Mouse (Mus musculus) embryonic facial prominence, embryonic 12.5 days (tissue): ENCODE results near the gene 1700029H14Rik. TPM values are rescaled to one million over a fixed set of nuclear protein-coding genes. Genes with fewer than 3 reads are reported as not detected.

ENCODE experiments used
- ATAC-seq: fragments of 200-750 bp; cut with Nextera tagmentation; 2 replicates; pipeline ENCODE4 v1.8.0; 2017; ENCODE audit not compliant: insufficient number of reproducible peaks, insufficient read depth, low FRiP score, low TSS enrichment
- H3K27ac ChIP-seq: fragments of 300-500 bp; sonication (generic); 2 replicates; pipeline ENCODE4 v1.5.1; 2016; ENCODE audit warnings: mild to moderate bottlenecking
- H3K27me3 ChIP-seq: fragments of 300-500 bp; sonication (generic); 2 replicates; pipeline ENCODE4 v1.6.1; 2016; ENCODE audit warnings: mild to moderate bottlenecking, moderate library complexity
- H3K36me3 ChIP-seq: fragments of 300-500 bp; sonication (generic); 2 replicates; pipeline ENCODE4 v1.6.1; 2016; ENCODE audit warnings: mild to moderate bottlenecking
- H3K4me1 ChIP-seq: fragments of 300-500 bp; sonication (generic); 2 replicates; pipeline ENCODE4 v1.6.1; 2016
- H3K4me2 ChIP-seq: fragments of 300-500 bp; sonication (generic); replicated peaks from 2 replicates; pipeline ENCODE4 v1.6.1; 2016; ENCODE audit warnings: mild to moderate bottlenecking, moderate library complexity
- H3K4me3 ChIP-seq: fragments of 300-500 bp; sonication (generic); 2 replicates; pipeline ENCODE4 v1.5.1; 2016; ENCODE audit warnings: mild to moderate bottlenecking
- H3K9ac ChIP-seq: fragments of 300-500 bp; sonication (generic); 2 replicates; pipeline ENCODE4 v1.6.1; 2016; ENCODE audit warnings: mild to moderate bottlenecking, moderate library complexity
- H3K9me3 ChIP-seq: fragments of 300-500 bp; sonication (generic); 2 replicates; pipeline ENCODE4 v1.6.1; 2016; ENCODE audit warnings: mild to moderate bottlenecking, moderate library complexity
- WGBS: fragments of 180-500 bp; shearing (Covaris S2); methylation state at CpG from one replicate; pipeline ENCODE4 v1.1.7; 2016; 5-methylcytosine and 5-hydroxymethylcytosine counted together
- polyA plus RNA-seq: library from polyadenylated mRNA; unstranded; fragments of >200 nt; fragmentation: Nextera tagmentation; extraction: Ambion mirVana; gene quantifications from 2 replicates; pipeline ENCODE4 v1.2.1, GENCODE M21; 2016

Gene 1700029H14Rik
- polyA plus RNA-seq, 1 experiment from 2014 or later: not detected

GRCm38 (mm10) chr8:13501221-13501620, 61.0 kb downstream of the 1700029H14Rik start:
- no peaks in the 10 kb centered on the region for H3K27me3 ChIP-seq
- ATAC-seq: no peak
- no peak overlapping the region for H3K4me2 ChIP-seq
- 75% methylated on average over 3 of the region's 3 CpGs for WGBS
- H3K4me1 ChIP-seq: no peaks in the 10 kb centered on the region
- H3K9ac ChIP-seq: no peak overlapping the region
- no peaks in the 10 kb centered on the region for H3K36me3 ChIP-seq
- no peak overlapping the region for H3K4me3 ChIP-seq
- H3K9me3 ChIP-seq: no peaks in the 10 kb centered on the region
- no peak overlapping the region for H3K27ac ChIP-seq

Other genes with a start within 250 kb of the 1700029H14Rik start
- gene Tfdp1, start 223.7 kb downstream of the 1700029H14Rik start, polyA plus RNA-seq: 174 and 176 TPM in 2 replicates
- gene Atp4b, start 165.6 kb downstream of the 1700029H14Rik start, polyA plus RNA-seq: not detected in 2 replicates
- gene Grk1, start 157.4 kb downstream of the 1700029H14Rik start, polyA plus RNA-seq: not detected in 2 replicates
- 0.14 and 0.37 TPM in 2 replicates for gene Tmem255b, start 127.3 kb downstream of the 1700029H14Rik start, polyA plus RNA-seq
- gene Gas6, start 68.0 kb downstream of the 1700029H14Rik start, polyA plus RNA-seq: 12.1 and 12.5 TPM in 2 replicates
- 26.1 and 26.3 TPM in 2 replicates for gene Rasa3, start 115.1 kb upstream of the 1700029H14Rik start, polyA plus RNA-seq
- gene Cfap97d2, start 143.4 kb upstream of the 1700029H14Rik start, polyA plus RNA-seq: 0.25 and 0.35 TPM in 2 replicates
- gene Cdc16, start 195.2 kb upstream of the 1700029H14Rik start, polyA plus RNA-seq: 237 and 247 TPM in 2 replicates
- 45.7 and 49.7 TPM in 2 replicates for gene Upf3a, start 223.2 kb upstream of the 1700029H14Rik start, polyA plus RNA-seq